Mouse (Mus musculus) spleen, adult 2 months (tissue): ENCODE results near the gene Krt19. TPM values are rescaled to one million over a fixed set of nuclear protein-coding genes. Genes with fewer than 3 reads are reported as not detected.

Experiments used
- DNase-seq, 2 experiments: peaks; one replicate each; pipeline versions ENCODE4 v3.0.0 to v3.0.0-alpha.2; 2012 to 2021; ENCODE audit warnings: low spot score in 2 of 2, low read depth in 1 of 2
- H3K27ac ChIP-seq: fragments of 200-500 bp; 2 replicates; pipeline ENCODE4 v1.5.1; 2012; ENCODE audit warnings: low read length, inconsistent platforms; ENCODE audit not compliant: insufficient read depth
- H3K27me3 ChIP-seq: fragments of 200-500 bp; 2 replicates; pipeline ENCODE4 v1.6.1; 2012; ENCODE audit warnings: mild to moderate bottlenecking, moderate library complexity, low read length, inconsistent platforms; ENCODE audit not compliant: control insufficient read depth, insufficient read depth
- H3K36me3 ChIP-seq: fragments of 200-500 bp; 2 replicates; pipeline ENCODE4 v1.6.1; 2012; ENCODE audit warnings: mild to moderate bottlenecking, low read length, inconsistent platforms; ENCODE audit not compliant: control insufficient read depth, insufficient read depth
- H3K4me1 ChIP-seq: fragments of 200-500 bp; 2 replicates; pipeline ENCODE4 v1.6.1; 2011; ENCODE audit warnings: inconsistent platforms; ENCODE audit not compliant: control insufficient read depth, insufficient read depth, insufficient read length
- H3K4me3 ChIP-seq: fragments of 200-500 bp; 2 replicates; pipeline ENCODE4 v1.5.1; 2011; ENCODE audit warnings: mild to moderate bottlenecking, inconsistent platforms; ENCODE audit not compliant: insufficient read depth, insufficient read length; ENCODE audit errors: extremely low read depth
- CTCF ChIP-seq: fragments of 200-500 bp; IDR thresholded peaks from 2 replicates; pipeline ENCODE4 v1.5.1; 2011; ENCODE audit warnings: mild to moderate bottlenecking, inconsistent platforms; ENCODE audit not compliant: insufficient read depth, insufficient read length, insufficient replicate concordance; ENCODE audit errors: extremely low read depth
- POLR2A ChIP-seq: fragments of 200-500 bp; IDR thresholded peaks from 2 replicates; pipeline ENCODE4 v1.6.1; 2011; ENCODE audit warnings: low read depth, low read length, inconsistent platforms
- WGBS: fragments of 180-500 bp; shearing (Covaris S2); methylation state at CpG from one replicate; pipeline ENCODE4 v1.1.7; 2018; 5-methylcytosine and 5-hydroxymethylcytosine counted together
- polyA plus RNA-seq: library from polyadenylated mRNA; depleted of rRNA; stranded (reverse); fragments of >200 nt; gene quantifications from 2 replicates; pipeline ENCODE4 v1.2.3, GENCODE M21; 2012

Krt19 gene
- polyA plus RNA-seq, 1 experiment: 3.2 TPM

- TF ChIP-seq POLR2A (no peak), CTCF (no peak)
- Histone ChIP-seq H3K27me3 (peaks cover 6% of the 10 kb centered on the region), H3K36me3 (no peaks in the 10 kb centered on the region), H3K4me1 (no peaks in the 10 kb centered on the region), H3K4me3 (no peak overlapping the region), H3K27ac (no peak overlapping the region)
- DNase-seq: no peak
- 66% methylated on average over 5 of the region's 5 CpGs for WGBS
Measured at GRCm38 (mm10) chr11:100147566-100148353, 705 bp downstream of the Krt19 start.

- Histone ChIP-seq H3K36me3 (no peaks in the 10 kb centered on the region), H3K27me3 (peaks cover 6% of the 10 kb centered on the region), H3K4me1 (no peaks in the 10 kb centered on the region), H3K27ac (no peak overlapping the region), H3K4me3 (no peak overlapping the region)
- DNase-seq: no peak
- no peak for TF ChIP-seq CTCF
- 13% methylated on average over 13 of the region's 13 CpGs for WGBS
Measured at GRCm38 (mm10) chr11:100145858-100146560, 2.5 kb downstream of the Krt19 start.

- no peak for TF ChIP-seq CTCF
- no peak for TF ChIP-seq POLR2A
- Histone ChIP-seq H3K4me3 (no peak overlapping the region), H3K27ac (no peak overlapping the region), H3K36me3 (no peaks in the 10 kb centered on the region), H3K27me3 (peaks cover 6% of the 10 kb centered on the region), H3K4me1 (no peaks in the 10 kb centered on the region)
- 6% methylated on average over 20 of the region's 20 CpGs for WGBS
- no peak for DNase-seq
Measured at GRCm38 (mm10) chr11:100145104-100145503, 3.4 kb downstream of the Krt19 start.

GRCm38 (mm10) chr11:100140966-100141365 is 7.5 kb downstream of the Krt19 start:
- no peak overlapping the region for H3K4me3 ChIP-seq
- DNase-seq: no peak
- 88% methylated on average over 21 of the region's 21 CpGs for WGBS
- peaks cover 5% of the 10 kb centered on the region for H3K27me3 ChIP-seq
- no peaks in the 10 kb centered on the region for H3K36me3 ChIP-seq
- H3K27ac ChIP-seq: no peak overlapping the region
- no peaks in the 10 kb centered on the region for H3K4me1 ChIP-seq
- TF ChIP-seq CTCF (no peak), POLR2A (no peak)

- Histone ChIP-seq H3K27me3 (no peaks in the 10 kb centered on the region), H3K27ac (no peak overlapping the region), H3K4me1 (no peaks in the 10 kb centered on the region), H3K36me3 (no peaks in the 10 kb centered on the region), H3K4me3 (no peak overlapping the region)
- no peak for TF ChIP-seq CTCF
- TF ChIP-seq POLR2A: no peak
- 83% methylated on average over 2 of the region's 2 CpGs for WGBS
- no peak for DNase-seq
Measured at GRCm38 (mm10) chr11:100139391-100139790, 9.1 kb downstream of the Krt19 start.

- TF ChIP-seq POLR2A: no peak
- TF ChIP-seq CTCF: no peak
- WGBS: 80% methylated on average over 7 of the region's 7 CpGs
- Histone ChIP-seq H3K27me3 (no peaks in the 10 kb centered on the region), H3K4me3 (no peak overlapping the region), H3K4me1 (no peaks in the 10 kb centered on the region), H3K27ac (no peak overlapping the region), H3K36me3 (no peaks in the 10 kb centered on the region)
- DNase-seq: no peak
Measured at GRCm38 (mm10) chr11:100138809-100139208, 9.7 kb downstream of the Krt19 start.

- TF ChIP-seq POLR2A (no peak), CTCF (no peak)
Measured at GRCm38 (mm10) chr11:100137693-100138092, 10.8 kb downstream of the Krt19 start.

More at GRCm38 (mm10) chr11:100137693-100138092, 10.8 kb downstream of the Krt19 start:
- no peak overlapping the region for H3K4me3 ChIP-seq
- H3K36me3 ChIP-seq: no peaks in the 10 kb centered on the region
- H3K27ac ChIP-seq: no peak overlapping the region
- no peaks in the 10 kb centered on the region for H3K4me1 ChIP-seq
- H3K27me3 ChIP-seq: no peaks in the 10 kb centered on the region
- 72% methylated on average over 5 of the region's 5 CpGs for WGBS
- no peak for DNase-seq
